ENCODE assay signal across 28 mouse cellular contexts in genomic region chr9:10797158-10797557, GRCm38 (mm10).
DNase-seq lines count a peak whose midpoint lies in the region; ATAC-seq and TF ChIP-seq lines count a peak whose summit lies in the region.
"Had no signal": no experiment of that assay in that cellular context is flagged by ENCODE, and none has a peak within 500 bp of the region (broad histone marks: within the 10 kb centered on the region; RNA-seq: fewer than 3 reads in every experiment).

No protein-coding gene starts in this region.

- no peak overlapping the region for H3K27ac ChIP-seq in forebrain, postnatal 0 days (ENCODE audit: low read depth, low read length)
- no peak overlapping the region for H3K27ac ChIP-seq in forebrain, embryonic 15.5 days (replicated peaks)
- no peak overlapping the region for H3K27ac ChIP-seq in hindbrain, postnatal 0 days
- H3K27ac ChIP-seq in hindbrain, embryonic 10.5 days = no peak overlapping the region
- no peak overlapping the region for H3K27ac ChIP-seq in midbrain, postnatal 0 days (ENCODE audit: low read depth, low read length)
- H3K27ac ChIP-seq in midbrain, embryonic 15.5 days = no peak overlapping the region
- H3K27ac ChIP-seq: embryonic facial prominence, embryonic 13.5 days; embryonic facial prominence, embryonic 15.5 days; forebrain, embryonic 10.5 days; forebrain, embryonic 12.5 days had no signal

- no peak overlapping the region for H3K9ac ChIP-seq in forebrain, postnatal 0 days
- no peak overlapping the region for H3K9ac ChIP-seq in forebrain, embryonic 15.5 days (replicated peaks)
- no peak overlapping the region for H3K9ac ChIP-seq in hindbrain, postnatal 0 days (replicated peaks; ENCODE audit: low read length)
- no peak overlapping the region for H3K9ac ChIP-seq in midbrain, postnatal 0 days (replicated peaks; ENCODE audit: low read length, poor library complexity, severe bottlenecking)
- no peak overlapping the region for H3K9ac ChIP-seq in midbrain, embryonic 15.5 days
- H3K9ac ChIP-seq: embryonic facial prominence, embryonic 13.5 days; embryonic facial prominence, embryonic 15.5 days; forebrain, embryonic 12.5 days had no signal

- 69% methylated on average over 1 of the region's 1 CpGs for WGBS in forebrain, postnatal 0 days
- WGBS in forebrain, embryonic 15.5 days = 65% methylated on average over 1 of the region's 1 CpGs
- WGBS in hindbrain, postnatal 0 days = 40% methylated on average over 1 of the region's 1 CpGs
- 71% methylated on average over 1 of the region's 1 CpGs for WGBS in hindbrain, embryonic 10.5 days
- 79% methylated on average over 1 of the region's 1 CpGs for WGBS in midbrain, postnatal 0 days
- WGBS in midbrain, embryonic 15.5 days = 78% methylated on average over 1 of the region's 1 CpGs

- no peak for TF ChIP-seq CTCF in forebrain, postnatal 0 days (IDR thresholded peaks at IDR 0.05; ENCODE audit: low read depth)
- no peak for TF ChIP-seq CTCF in hindbrain, postnatal 0 days (IDR thresholded peaks at IDR 0.05; ENCODE audit: low read depth)
- no peak for TF ChIP-seq CTCF in midbrain, postnatal 0 days (IDR thresholded peaks at IDR 0.05)

- H3K27me3 ChIP-seq in forebrain, postnatal 0 days (ENCODE audit: insufficient read depth, low read length) = no peaks in the 10 kb centered on the region
- no peaks in the 10 kb centered on the region for H3K27me3 ChIP-seq in forebrain, embryonic 15.5 days
- no peaks in the 10 kb centered on the region for H3K27me3 ChIP-seq in hindbrain, postnatal 0 days (ENCODE audit: insufficient read depth, low read length)
- H3K27me3 ChIP-seq in hindbrain, embryonic 10.5 days (ENCODE audit: insufficient read depth, poor library complexity, severe bottlenecking) = no peaks in the 10 kb centered on the region
- no peaks in the 10 kb centered on the region for H3K27me3 ChIP-seq in midbrain, postnatal 0 days (ENCODE audit: insufficient read depth, low read length)
- H3K27me3 ChIP-seq in midbrain, embryonic 15.5 days (replicated peaks) = no peaks in the 10 kb centered on the region
- H3K27me3 ChIP-seq: CH12.LX; embryonic facial prominence, embryonic 13.5 days; embryonic facial prominence, embryonic 15.5 days; forebrain, embryonic 12.5 days; Patski had no signal

- no peaks in the 10 kb centered on the region for H3K9me3 ChIP-seq in forebrain, postnatal 0 days (ENCODE audit: low read length)
- H3K9me3 ChIP-seq in forebrain, embryonic 15.5 days = no peaks in the 10 kb centered on the region
- H3K9me3 ChIP-seq in hindbrain, postnatal 0 days (ENCODE audit: low read length) = no peaks in the 10 kb centered on the region
- H3K9me3 ChIP-seq in hindbrain, embryonic 10.5 days = no peaks in the 10 kb centered on the region
- H3K9me3 ChIP-seq in midbrain, postnatal 0 days (ENCODE audit: low read length) = no peaks in the 10 kb centered on the region
- H3K9me3 ChIP-seq in midbrain, embryonic 15.5 days = no peaks in the 10 kb centered on the region
- H3K9me3 ChIP-seq: embryonic facial prominence, embryonic 13.5 days; embryonic facial prominence, embryonic 15.5 days; forebrain, embryonic 10.5 days; forebrain, embryonic 12.5 days; G1E had no signal

- peak; percentile 8 for DNase-seq in cerebellum, adult 9-10 months
- no peak for DNase-seq in cerebellum, adult 18-20 months
- DNase-seq in forebrain, postnatal 0 days = no peak
- peak; percentile 29 for DNase-seq in hindbrain, postnatal 0 days (ENCODE audit: low spot score)
- no peak for DNase-seq in hindbrain, embryonic 10.5 days (ENCODE audit: low spot score)
- peak; percentile 49 for DNase-seq in midbrain, postnatal 0 days (ENCODE audit: low spot score)
- DNase-seq: adrenal gland, adult 8-10 months; adrenal gland, postnatal 14 days; adrenal gland, postnatal 36 days; B cell, adult 2 months; cerebellum, adult 11-12 months; cerebellum, adult 8-10 months; cerebellum, postnatal 14 days; cerebellum, postnatal 36 days; embryo, embryonic 11 days had no signal

- H3K36me3 ChIP-seq in forebrain, postnatal 0 days (ENCODE audit: insufficient read depth) = no peaks in the 10 kb centered on the region
- no peaks in the 10 kb centered on the region for H3K36me3 ChIP-seq in forebrain, embryonic 15.5 days
- no peaks in the 10 kb centered on the region for H3K36me3 ChIP-seq in hindbrain, postnatal 0 days (ENCODE audit: insufficient read depth, low read length)
- H3K36me3 ChIP-seq in hindbrain, embryonic 10.5 days = no peaks in the 10 kb centered on the region
- no peaks in the 10 kb centered on the region for H3K36me3 ChIP-seq in midbrain, postnatal 0 days (ENCODE audit: insufficient read depth, low read length)
- no peaks in the 10 kb centered on the region for H3K36me3 ChIP-seq in midbrain, embryonic 15.5 days (replicated peaks)
- H3K36me3 ChIP-seq: embryonic facial prominence, embryonic 13.5 days; embryonic facial prominence, embryonic 15.5 days; forebrain, embryonic 10.5 days; forebrain, embryonic 12.5 days; G1E had no signal

- H3K4me3 ChIP-seq in forebrain, postnatal 0 days (ENCODE audit: low read depth, low read length) = no peak overlapping the region
- no peak overlapping the region for H3K4me3 ChIP-seq in forebrain, embryonic 15.5 days
- H3K4me3 ChIP-seq in hindbrain, postnatal 0 days (ENCODE audit: low read length) = no peak overlapping the region
- H3K4me3 ChIP-seq in hindbrain, embryonic 10.5 days = no peak overlapping the region
- no peak overlapping the region for H3K4me3 ChIP-seq in midbrain, postnatal 0 days (ENCODE audit: low read depth, low read length)
- H3K4me3 ChIP-seq in midbrain, embryonic 15.5 days = no peak overlapping the region
- H3K4me3 ChIP-seq: embryonic facial prominence, embryonic 13.5 days; embryonic facial prominence, embryonic 15.5 days; erythroblast, embryonic 14.5 days; forebrain, embryonic 10.5 days; forebrain, embryonic 12.5 days had no signal

- ATAC-seq in forebrain, postnatal 0 days = peak; percentile 16; the same call in 1 of the 2 replicates
- no peak for ATAC-seq in forebrain, embryonic 15.5 days (replicated peaks)
- peak; percentile 53; the same call in 1 of the 2 replicates for ATAC-seq in hindbrain, postnatal 0 days
- no peak for ATAC-seq in midbrain, postnatal 0 days (ENCODE audit: low FRiP score)
- no peak for ATAC-seq in midbrain, embryonic 15.5 days (replicated peaks)
- ATAC-seq: activated CD4-positive, CD25-positive, alpha-beta regulatory T cell, adult 4 months; CD4-positive, CD25-positive, alpha-beta regulatory T cell, adult 4 months; forebrain, embryonic 14.5 days; Patski had no signal

- H3K4me2 ChIP-seq in forebrain, postnatal 0 days (ENCODE audit: low read depth) = no peak overlapping the region
- no peak overlapping the region for H3K4me2 ChIP-seq in forebrain, embryonic 15.5 days (replicated peaks)
- no peak overlapping the region for H3K4me2 ChIP-seq in hindbrain, postnatal 0 days (ENCODE audit: low read depth, low read length)
- no peak overlapping the region for H3K4me2 ChIP-seq in midbrain, postnatal 0 days (ENCODE audit: low read depth, low read length, poor library complexity, severe bottlenecking)
- no peak overlapping the region for H3K4me2 ChIP-seq in midbrain, embryonic 15.5 days
- H3K4me2 ChIP-seq: embryonic facial prominence, embryonic 13.5 days; embryonic facial prominence, embryonic 15.5 days; forebrain, embryonic 12.5 days had no signal

- H3K4me1 ChIP-seq in forebrain, postnatal 0 days (ENCODE audit: insufficient read depth) = no peaks in the 10 kb centered on the region
- no peaks in the 10 kb centered on the region for H3K4me1 ChIP-seq in forebrain, embryonic 15.5 days
- no peaks in the 10 kb centered on the region for H3K4me1 ChIP-seq in hindbrain, postnatal 0 days (ENCODE audit: insufficient read depth, low read length)
- H3K4me1 ChIP-seq in hindbrain, embryonic 10.5 days (replicated peaks) = no peaks in the 10 kb centered on the region
- H3K4me1 ChIP-seq in midbrain, postnatal 0 days (ENCODE audit: insufficient read depth, low read length) = no peaks in the 10 kb centered on the region
- H3K4me1 ChIP-seq in midbrain, embryonic 15.5 days = no peaks in the 10 kb centered on the region
- H3K4me1 ChIP-seq: embryonic facial prominence, embryonic 13.5 days; embryonic facial prominence, embryonic 15.5 days; forebrain, embryonic 10.5 days; forebrain, embryonic 12.5 days had no signal

Comparison
In these comparisons a context has a peak if more than half of its experiments do, and no peak if none do; other contexts are left out.
1. DNase-seq: peak in cerebellum, adult 9-10 months (single experiment), hindbrain, postnatal 0 days (single experiment) and midbrain, postnatal 0 days (single experiment); none in cerebellum, adult 18-20 months (0 of 2), forebrain, postnatal 0 days (single experiment) and hindbrain, embryonic 10.5 days (single experiment).
2. ATAC-seq: peak in forebrain, postnatal 0 days (single experiment) and hindbrain, postnatal 0 days (single experiment); none in forebrain, embryonic 15.5 days (single experiment), midbrain, postnatal 0 days (single experiment) and midbrain, embryonic 15.5 days (single experiment).